Mouse (Mus musculus): ENCODE measurements around the gene Sbno2. TPM values are rescaled to one million over a fixed set of nuclear protein-coding genes. Genes with fewer than 3 reads are reported as not detected.

Sbno2 gene
- polyA plus RNA-seq, 1 experiment from 2014 or later, result 8.3 TPM

- ATAC-seq (replicated peaks; ENCODE audit: insufficient number of reproducible peaks, insufficient read depth, low FRiP score, low read depth), result no peak
- Histone ChIP-seq H3K9ac (no peak overlapping the region), H3K4me3 (no peak overlapping the region), H3K27ac (no peak overlapping the region), H3K36me3 (no peaks in the 10 kb centered on the region), H3K4me2 (no peak overlapping the region), H3K9me3 (replicated peaks) (no peaks in the 10 kb centered on the region), H3K4me1 (replicated peaks) (peaks cover 13% of the 10 kb centered on the region), H3K27me3 (no peaks in the 10 kb centered on the region)
- 89% methylated on average over 13 of the region's 13 CpGs for WGBS
Measured at GRCm38 (mm10) chr10:80028521-80028846, 76.9 kb downstream of the Sbno2 start.

GRCm38 (mm10) chr10:80027681-80028520, 77.5 kb downstream of the Sbno2 start:
- H3K27ac ChIP-seq, result no peak overlapping the region
- H3K4me1 ChIP-seq (replicated peaks), result peaks cover 7% of the 10 kb centered on the region
- 75% methylated on average over 20 of the region's 20 CpGs for WGBS
- H3K9me3 ChIP-seq (replicated peaks), result no peaks in the 10 kb centered on the region
- H3K9ac ChIP-seq, result no peak overlapping the region
- H3K27me3 ChIP-seq, result no peaks in the 10 kb centered on the region
- ATAC-seq (replicated peaks; ENCODE audit: insufficient number of reproducible peaks, insufficient read depth, low FRiP score, low read depth), result no peak
- H3K36me3 ChIP-seq, result no peaks in the 10 kb centered on the region
- H3K4me2 ChIP-seq, result no peak overlapping the region
- H3K4me3 ChIP-seq, result no peak overlapping the region

- H3K4me3 ChIP-seq, result no peak overlapping the region
- no peaks in the 10 kb centered on the region for H3K9me3 ChIP-seq (replicated peaks)
- H3K36me3 ChIP-seq, result no peaks in the 10 kb centered on the region
- H3K27ac ChIP-seq, result no peak overlapping the region
- 65% methylated on average over 12 of the region's 12 CpGs for WGBS
- 0 out of 2 replicates have a peak, but pooled peaks cover 2% of the 10 kb centered on the region for H3K4me1 ChIP-seq (replicated peaks)
- no peak for ATAC-seq (replicated peaks; ENCODE audit: insufficient number of reproducible peaks, insufficient read depth, low FRiP score, low read depth)
- H3K4me2 ChIP-seq, result no peak overlapping the region
- no peak overlapping the region for H3K9ac ChIP-seq
- no peaks in the 10 kb centered on the region for H3K27me3 ChIP-seq
Measured at GRCm38 (mm10) chr10:80025889-80026288, 79.5 kb downstream of the Sbno2 start.

- no peak overlapping the region for H3K9ac ChIP-seq
- H3K4me3 ChIP-seq, result no peak overlapping the region
- H3K4me2 ChIP-seq, result no peak overlapping the region
- no peaks in the 10 kb centered on the region for H3K36me3 ChIP-seq
- peaks cover 5% of the 10 kb centered on the region; the same call in 1 of the 2 replicates for H3K4me1 ChIP-seq (replicated peaks)
- H3K9me3 ChIP-seq (replicated peaks), result no peaks in the 10 kb centered on the region
- no peaks in the 10 kb centered on the region for H3K27me3 ChIP-seq
- 81% methylated on average over 10 of the region's 10 CpGs for WGBS
- no peak for ATAC-seq (replicated peaks; ENCODE audit: insufficient number of reproducible peaks, insufficient read depth, low FRiP score, low read depth)
- no peak overlapping the region for H3K27ac ChIP-seq
Measured at GRCm38 (mm10) chr10:80025463-80025862, 79.9 kb downstream of the Sbno2 start.

- Histone ChIP-seq H3K27ac (no peak overlapping the region), H3K4me1 (replicated peaks) (peaks cover 8% of the 10 kb centered on the region), H3K9me3 (replicated peaks) (no peaks in the 10 kb centered on the region), H3K4me3 (no peak overlapping the region), H3K36me3 (no peaks in the 10 kb centered on the region), H3K4me2 (no peak overlapping the region), H3K27me3 (no peaks in the 10 kb centered on the region), H3K9ac (no peak overlapping the region)
- WGBS, result 60% methylated on average over 4 of the region's 4 CpGs
- ATAC-seq (replicated peaks; ENCODE audit: insufficient number of reproducible peaks, insufficient read depth, low FRiP score, low read depth), result no peak
Measured at GRCm38 (mm10) chr10:80025044-80025347, 80.4 kb downstream of the Sbno2 start.

GRCm38 (mm10) chr10:80024229-80025043, 80.9 kb downstream of the Sbno2 start:
- Histone ChIP-seq H3K9ac (no peak overlapping the region), H3K4me3 (no peak overlapping the region), H3K36me3 (no peaks in the 10 kb centered on the region), H3K27ac (no peak overlapping the region), H3K27me3 (no peaks in the 10 kb centered on the region), H3K4me1 (replicated peaks) (peaks cover 14% of the 10 kb centered on the region), H3K4me2 (0 out of 2 replicates have a peak overlapping the region, but pooled peaks have one; percentile 2), H3K9me3 (replicated peaks) (no peaks in the 10 kb centered on the region)
- 70% methylated on average over 15 of the region's 15 CpGs for WGBS
- ATAC-seq (replicated peaks; ENCODE audit: insufficient number of reproducible peaks, insufficient read depth, low FRiP score, low read depth), result no peak

GRCm38 (mm10) chr10:80023758-80024157, 81.6 kb downstream of the Sbno2 start:
- Histone ChIP-seq H3K36me3 (no peaks in the 10 kb centered on the region), H3K4me2 (no peak overlapping the region), H3K9me3 (replicated peaks) (no peaks in the 10 kb centered on the region), H3K27ac (no peak overlapping the region), H3K9ac (no peak overlapping the region), H3K4me1 (replicated peaks) (peaks cover 21% of the 10 kb centered on the region), H3K4me3 (no peak overlapping the region), H3K27me3 (no peaks in the 10 kb centered on the region)
- 83% methylated on average over 5 of the region's 5 CpGs for WGBS
- no peak for ATAC-seq (replicated peaks; ENCODE audit: insufficient number of reproducible peaks, insufficient read depth, low FRiP score, low read depth)

GRCm38 (mm10) chr10:80022806-80023205, 82.6 kb downstream of the Sbno2 start:
- H3K27ac ChIP-seq, result no peak overlapping the region
- H3K36me3 ChIP-seq, result no peaks in the 10 kb centered on the region
- no peak overlapping the region for H3K4me2 ChIP-seq
- 95% methylated on average over 8 of the region's 8 CpGs for WGBS
- H3K27me3 ChIP-seq, result 0 out of 2 replicates have a peak, but pooled peaks cover 1% of the 10 kb centered on the region
- H3K4me1 ChIP-seq (replicated peaks), result peaks cover 24% of the 10 kb centered on the region
- H3K9ac ChIP-seq, result no peak overlapping the region
- H3K4me3 ChIP-seq, result no peak overlapping the region
- ATAC-seq (replicated peaks; ENCODE audit: insufficient number of reproducible peaks, insufficient read depth, low FRiP score, low read depth), result no peak
- H3K9me3 ChIP-seq (replicated peaks), result no peaks in the 10 kb centered on the region

- 0 out of 2 replicates have a peak, but pooled peaks cover 3% of the 10 kb centered on the region for H3K27me3 ChIP-seq
- H3K4me1 ChIP-seq (replicated peaks), result peaks cover 24% of the 10 kb centered on the region
- WGBS, result 88% methylated on average over 12 of the region's 12 CpGs
- H3K9ac ChIP-seq, result no peak overlapping the region
- no peaks in the 10 kb centered on the region for H3K36me3 ChIP-seq
- H3K27ac ChIP-seq, result no peak overlapping the region
- H3K4me3 ChIP-seq, result no peak overlapping the region
- ATAC-seq (replicated peaks; ENCODE audit: insufficient number of reproducible peaks, insufficient read depth, low FRiP score, low read depth), result no peak
- H3K4me2 ChIP-seq, result no peak overlapping the region
- H3K9me3 ChIP-seq (replicated peaks), result no peaks in the 10 kb centered on the region
Measured at GRCm38 (mm10) chr10:80022164-80022563, 83.2 kb downstream of the Sbno2 start.

GRCm38 (mm10) chr10:80021320-80021641, 84.1 kb downstream of the Sbno2 start:
- WGBS, result 86% methylated on average over 13 of the region's 13 CpGs

GRCm38 (mm10) chr10:80020603-80021319, 84.6 kb downstream of the Sbno2 start:
- 78% methylated on average over 18 of the region's 18 CpGs for WGBS

More at GRCm38 (mm10) chr10:80021320-80021641, 84.1 kb downstream of the Sbno2 start:
- no peak overlapping the region for H3K4me3 ChIP-seq
- H3K27me3 ChIP-seq, result 0 out of 2 replicates have a peak, but pooled peaks cover 3% of the 10 kb centered on the region
- no peak for ATAC-seq (replicated peaks; ENCODE audit: insufficient number of reproducible peaks, insufficient read depth, low FRiP score, low read depth)
- H3K36me3 ChIP-seq, result no peaks in the 10 kb centered on the region
- H3K4me1 ChIP-seq (replicated peaks), result peaks cover 24% of the 10 kb centered on the region
- no peak overlapping the region for H3K27ac ChIP-seq
- H3K4me2 ChIP-seq, result no peak overlapping the region
- no peaks in the 10 kb centered on the region for H3K9me3 ChIP-seq (replicated peaks)
- H3K9ac ChIP-seq, result no peak overlapping the region

More at GRCm38 (mm10) chr10:80020603-80021319, 84.6 kb downstream of the Sbno2 start:
- 0 out of 2 replicates have a peak overlapping the region, but pooled peaks have one; percentile 37 for H3K4me3 ChIP-seq
- H3K27me3 ChIP-seq, result peaks cover 8% of the 10 kb centered on the region
- no peaks in the 10 kb centered on the region for H3K9me3 ChIP-seq (replicated peaks)
- no peak overlapping the region for H3K9ac ChIP-seq
- H3K4me2 ChIP-seq, result no peak overlapping the region; the same call in 1 of the 2 replicates
- no peak overlapping the region for H3K27ac ChIP-seq
- no peak for ATAC-seq (replicated peaks; ENCODE audit: insufficient number of reproducible peaks, insufficient read depth, low FRiP score, low read depth)
- peaks cover 28% of the 10 kb centered on the region for H3K4me1 ChIP-seq (replicated peaks)
- no peaks in the 10 kb centered on the region for H3K36me3 ChIP-seq
